Mouse (Mus musculus): ENCODE data around the gene Palld. TPM values are rescaled to one million over a fixed set of nuclear protein-coding genes. Genes with fewer than 3 reads are reported as not detected.
A peak's percentile ranks its signal among the peaks of the same experiment; 100 is the strongest.

The Palld gene
- polyA plus RNA-seq, 1 experiment from 2014 or later = 17.3 TPM

- H3K4me1 ChIP-seq = no peaks in the 10 kb centered on the region
- no peaks in the 10 kb centered on the region for H3K36me3 ChIP-seq (replicated peaks)
- no peaks in the 10 kb centered on the region for H3K9me3 ChIP-seq
- no peaks in the 10 kb centered on the region for H3K27me3 ChIP-seq (replicated peaks)
- 0 out of 2 replicates have a peak, but pooled peaks have one; percentile 11 for ATAC-seq (replicated peaks)
- no peak overlapping the region for H3K4me2 ChIP-seq
- H3K9ac ChIP-seq = no peak overlapping the region
- H3K27ac ChIP-seq = no peak overlapping the region
- WGBS = 12% methylated on average over 7 of the region's 7 CpGs
- no peak overlapping the region for H3K4me3 ChIP-seq
These were observed 53.8 kb downstream of the Palld start for GRCm38 (mm10) chr8:61848581-61849162.

- Histone ChIP-seq H3K9me3 (no peaks in the 10 kb centered on the region), H3K27me3 (replicated peaks) (no peaks in the 10 kb centered on the region), H3K4me3 (no peak overlapping the region), H3K36me3 (replicated peaks) (no peaks in the 10 kb centered on the region), H3K4me2 (no peak overlapping the region), H3K4me1 (no peaks in the 10 kb centered on the region), H3K27ac (no peak overlapping the region), H3K9ac (no peak overlapping the region)
- WGBS = 65% methylated on average over 5 of the region's 5 CpGs
- no peak for ATAC-seq (replicated peaks)
These were observed 55.0 kb downstream of the Palld start for GRCm38 (mm10) chr8:61847494-61847893.

GRCm38 (mm10) chr8:61844992-61845391 is 57.5 kb downstream of the Palld start:
- H3K27me3 ChIP-seq (replicated peaks) = no peaks in the 10 kb centered on the region
- no peaks in the 10 kb centered on the region for H3K36me3 ChIP-seq (replicated peaks)
- no peak for ATAC-seq (replicated peaks)

DNA sequence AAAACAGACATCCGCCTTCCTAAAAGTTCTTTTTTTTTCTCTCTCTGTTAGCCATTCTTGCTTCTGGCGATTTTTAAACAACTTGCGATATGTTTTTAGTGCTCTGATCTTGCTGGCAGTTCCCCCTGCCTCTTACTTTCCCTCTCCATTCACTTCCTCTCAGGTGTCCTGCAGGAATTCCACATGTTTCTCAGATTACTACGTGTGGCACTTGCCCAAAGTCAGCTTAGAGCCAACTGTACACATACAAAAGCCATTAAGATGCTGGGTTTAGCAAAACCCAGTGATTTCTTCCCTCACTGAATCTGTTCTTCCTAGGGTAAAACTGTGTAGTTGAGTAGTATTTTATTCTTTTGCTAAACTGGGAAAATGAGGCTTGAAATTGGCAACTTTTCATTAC is 57.9 kb downstream of the Palld start:
- Histone ChIP-seq H3K4me2 (no peak overlapping the region), H3K36me3 (replicated peaks) (no peaks in the 10 kb centered on the region), H3K27me3 (replicated peaks) (no peaks in the 10 kb centered on the region), H3K4me1 (no peaks in the 10 kb centered on the region), H3K9me3 (no peaks in the 10 kb centered on the region), H3K9ac (no peak overlapping the region), H3K4me3 (no peak overlapping the region), H3K27ac (no peak overlapping the region)
- 80% methylated on average over 4 of the region's 4 CpGs for WGBS
- no peak for ATAC-seq (replicated peaks)

More at GRCm38 (mm10) chr8:61844992-61845391, 57.5 kb downstream of the Palld start:
- no peak overlapping the region for H3K27ac ChIP-seq
- 66% methylated on average over 2 of the region's 2 CpGs for WGBS
- no peak overlapping the region for H3K9ac ChIP-seq
- H3K4me2 ChIP-seq = no peak overlapping the region
- H3K9me3 ChIP-seq = no peaks in the 10 kb centered on the region
- no peaks in the 10 kb centered on the region for H3K4me1 ChIP-seq
- no peak overlapping the region for H3K4me3 ChIP-seq

GRCm38 (mm10) chr8:61843776-61844175 is 58.7 kb downstream of the Palld start:
- 88% methylated on average over 8 of the region's 8 CpGs for WGBS

GRCm38 (mm10) chr8:61833211-61833610 is 69.3 kb downstream of the Palld start:
- no peaks in the 10 kb centered on the region for H3K27me3 ChIP-seq (replicated peaks)
- H3K4me3 ChIP-seq = no peak overlapping the region
- H3K9ac ChIP-seq = no peak overlapping the region
- H3K4me2 ChIP-seq = no peak overlapping the region
- no peaks in the 10 kb centered on the region for H3K9me3 ChIP-seq
- H3K36me3 ChIP-seq (replicated peaks) = no peaks in the 10 kb centered on the region
- no peaks in the 10 kb centered on the region for H3K4me1 ChIP-seq
- H3K27ac ChIP-seq = no peak overlapping the region
- no peak for ATAC-seq (replicated peaks)
- 91% methylated on average over 3 of the region's 3 CpGs for WGBS

More at GRCm38 (mm10) chr8:61843776-61844175, 58.7 kb downstream of the Palld start:
- no peak overlapping the region for H3K4me3 ChIP-seq
- H3K27me3 ChIP-seq (replicated peaks) = no peaks in the 10 kb centered on the region
- no peak overlapping the region for H3K27ac ChIP-seq
- H3K9me3 ChIP-seq = no peaks in the 10 kb centered on the region
- no peak overlapping the region for H3K9ac ChIP-seq
- H3K4me2 ChIP-seq = no peak overlapping the region
- H3K4me1 ChIP-seq = no peaks in the 10 kb centered on the region
- no peak for ATAC-seq (replicated peaks)
- H3K36me3 ChIP-seq (replicated peaks) = no peaks in the 10 kb centered on the region

- Histone ChIP-seq H3K4me2 (no peak overlapping the region), H3K9ac (no peak overlapping the region), H3K4me3 (no peak overlapping the region), H3K27me3 (replicated peaks) (no peaks in the 10 kb centered on the region), H3K27ac (no peak overlapping the region), H3K4me1 (no peaks in the 10 kb centered on the region), H3K36me3 (replicated peaks) (no peaks in the 10 kb centered on the region), H3K9me3 (no peaks in the 10 kb centered on the region)
- no peak for ATAC-seq (replicated peaks)
- 88% methylated on average over 4 of the region's 4 CpGs for WGBS
These were observed 70.5 kb downstream of the Palld start for GRCm38 (mm10) chr8:61831944-61832343.

GRCm38 (mm10) chr8:61830821-61831220 is 71.7 kb downstream of the Palld start:
- no peaks in the 10 kb centered on the region for H3K27me3 ChIP-seq (replicated peaks)
- WGBS = 60% methylated on average over 6 of the region's 6 CpGs
- H3K4me1 ChIP-seq = no peaks in the 10 kb centered on the region
- H3K36me3 ChIP-seq (replicated peaks) = no peaks in the 10 kb centered on the region
- H3K4me2 ChIP-seq = no peak overlapping the region
- ATAC-seq (replicated peaks) = no peak
- H3K9me3 ChIP-seq = no peaks in the 10 kb centered on the region
- no peak overlapping the region for H3K9ac ChIP-seq
- no peak overlapping the region for H3K4me3 ChIP-seq
- H3K27ac ChIP-seq = no peak overlapping the region

DNA sequence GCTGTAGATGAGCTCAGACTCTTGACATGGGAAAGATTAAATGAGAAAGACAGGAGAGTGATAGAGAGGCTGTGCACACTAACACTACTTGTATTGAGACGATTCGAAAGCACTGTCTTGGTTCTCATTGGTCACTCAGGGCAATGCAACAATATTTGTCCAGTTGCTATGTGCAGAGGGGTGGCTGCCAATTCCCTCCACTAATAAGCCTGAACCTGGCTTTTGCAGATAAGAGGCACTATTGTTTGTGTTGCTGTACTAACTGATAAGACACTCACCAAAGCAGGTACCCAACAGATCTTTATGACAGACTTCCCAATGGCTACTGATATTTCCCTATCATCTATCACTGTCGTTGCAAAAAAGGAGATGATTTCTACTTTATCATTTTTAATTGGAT is 77.9 kb downstream of the Palld start:
- 78% methylated on average over 3 of the region's 3 CpGs for WGBS
- H3K27me3 ChIP-seq (replicated peaks) = no peaks in the 10 kb centered on the region
- no peak for ATAC-seq (replicated peaks)

GRCm38 (mm10) chr8:61823157-61823556 is 79.3 kb downstream of the Palld start:
- H3K27ac ChIP-seq = no peak overlapping the region
- H3K4me2 ChIP-seq = no peak overlapping the region
- ATAC-seq (replicated peaks) = peak; percentile 63; the same call in 1 of the 2 replicates
- no peaks in the 10 kb centered on the region for H3K36me3 ChIP-seq (replicated peaks)
- no peak overlapping the region for H3K9ac ChIP-seq
- WGBS = 35% methylated on average over 5 of the region's 5 CpGs
- H3K27me3 ChIP-seq (replicated peaks) = no peaks in the 10 kb centered on the region
- peaks cover 7% of the 10 kb centered on the region for H3K4me1 ChIP-seq
- no peaks in the 10 kb centered on the region for H3K9me3 ChIP-seq
- no peak overlapping the region for H3K4me3 ChIP-seq

More for the DNA sequence above, 77.9 kb downstream of the Palld start:
- Histone ChIP-seq H3K27ac (no peak overlapping the region), H3K4me2 (no peak overlapping the region), H3K4me3 (no peak overlapping the region), H3K9ac (no peak overlapping the region), H3K4me1 (peaks cover 7% of the 10 kb centered on the region), H3K9me3 (no peaks in the 10 kb centered on the region), H3K36me3 (replicated peaks) (no peaks in the 10 kb centered on the region)

GRCm38 (mm10) chr8:61803764-61804163 is 98.7 kb downstream of the Palld start:
- Histone ChIP-seq H3K4me3 (no peak overlapping the region), H3K9ac (no peak overlapping the region), H3K27ac (no peak overlapping the region), H3K9me3 (no peaks in the 10 kb centered on the region), H3K36me3 (replicated peaks) (no peaks in the 10 kb centered on the region), H3K27me3 (replicated peaks) (no peaks in the 10 kb centered on the region), H3K4me2 (no peak overlapping the region), H3K4me1 (no peaks in the 10 kb centered on the region)
- 86% methylated on average over 2 of the region's 2 CpGs for WGBS
- no peak for ATAC-seq (replicated peaks)

DNA sequence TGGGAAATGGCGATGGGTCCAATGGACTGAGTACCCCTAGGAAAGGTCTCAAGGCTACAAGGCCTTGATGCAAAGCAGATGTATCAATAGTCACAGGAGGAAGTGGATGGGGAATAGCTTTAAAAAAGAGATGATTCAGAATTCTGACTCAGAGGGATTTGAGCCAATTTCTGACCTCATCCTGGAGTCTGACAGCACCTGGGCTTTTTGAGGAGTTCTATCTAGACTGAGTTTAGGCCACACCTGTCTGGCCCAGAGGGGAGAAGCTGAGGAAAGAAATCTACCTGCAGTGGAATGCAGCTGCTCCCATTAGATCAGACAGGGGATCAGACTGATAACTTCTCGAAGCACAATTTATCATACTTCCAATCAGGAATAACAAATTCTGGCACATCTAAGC is 99.7 kb downstream of the Palld start:
- H3K36me3 ChIP-seq (replicated peaks) = no peaks in the 10 kb centered on the region
- ATAC-seq (replicated peaks) = no peak
- H3K27me3 ChIP-seq (replicated peaks) = no peaks in the 10 kb centered on the region
- no peak overlapping the region for H3K9ac ChIP-seq
- H3K4me3 ChIP-seq = no peak overlapping the region
- H3K4me2 ChIP-seq = no peak overlapping the region
- H3K9me3 ChIP-seq = no peaks in the 10 kb centered on the region
- WGBS = 93% methylated on average over 2 of the region's 2 CpGs
- no peaks in the 10 kb centered on the region for H3K4me1 ChIP-seq
- no peak overlapping the region for H3K27ac ChIP-seq

- Histone ChIP-seq H3K27me3 (replicated peaks) (no peaks in the 10 kb centered on the region), H3K9me3 (no peaks in the 10 kb centered on the region), H3K4me3 (no peak overlapping the region), H3K9ac (no peak overlapping the region), H3K27ac (no peak overlapping the region), H3K4me2 (no peak overlapping the region), H3K36me3 (replicated peaks) (no peaks in the 10 kb centered on the region), H3K4me1 (no peaks in the 10 kb centered on the region)
- ATAC-seq (replicated peaks) = no peak
- WGBS = 90% methylated on average over 1 of the region's 1 CpGs
These were observed 105.0 kb downstream of the Palld start for GRCm38 (mm10) chr8:61797391-61797947.
